Mouse (Mus musculus) hindbrain, embryonic 13.5 days (tissue): ENCODE data around the gene Galnt6. TPM values are rescaled to one million over a fixed set of nuclear protein-coding genes. Genes with fewer than 3 reads are reported as not detected.

ENCODE experiments used
- ATAC-seq: fragments of 200-750 bp; cut with Nextera tagmentation; 2 replicates; pipeline ENCODE4 v1.8.0; 2017; ENCODE audit warnings: moderate TSS enrichment; ENCODE audit not compliant: low FRiP score
- H3K27ac ChIP-seq: fragments of 300-500 bp; sonication (generic); 2 replicates; pipeline ENCODE4 v1.5.1; 2015; ENCODE audit warnings: inconsistent platforms, mild to moderate bottlenecking, moderate library complexity
- H3K27me3 ChIP-seq: fragments of 300-500 bp; sonication (generic); 2 replicates; pipeline ENCODE4 v1.6.1; 2015; ENCODE audit warnings: mild to moderate bottlenecking, inconsistent platforms
- H3K36me3 ChIP-seq: fragments of 300-500 bp; sonication (generic); 2 replicates; pipeline ENCODE4 v1.6.1; 2015; ENCODE audit warnings: mild to moderate bottlenecking, inconsistent platforms
- H3K4me1 ChIP-seq: fragments of 300-500 bp; sonication (generic); replicated peaks from 2 replicates; pipeline ENCODE4 v1.6.1; 2015; ENCODE audit warnings: inconsistent platforms
- H3K4me2 ChIP-seq: fragments of 300-500 bp; sonication (generic); 2 replicates; pipeline ENCODE4 v1.6.1; 2015; ENCODE audit warnings: inconsistent platforms, mild to moderate bottlenecking, moderate library complexity
- H3K4me3 ChIP-seq: fragments of 300-500 bp; sonication (generic); 2 replicates; pipeline ENCODE4 v1.5.1; 2015; ENCODE audit warnings: mild to moderate bottlenecking, inconsistent platforms
- H3K9ac ChIP-seq: fragments of 300-500 bp; sonication (generic); 2 replicates; pipeline ENCODE4 v1.6.1; 2015; ENCODE audit warnings: mild to moderate bottlenecking, inconsistent platforms
- H3K9me3 ChIP-seq: fragments of 300-500 bp; sonication (generic); 2 replicates; pipeline ENCODE4 v1.6.1; 2016; ENCODE audit warnings: inconsistent platforms
- WGBS: fragments of 180-500 bp; shearing (Covaris S2); methylation state at CpG from one replicate; pipeline ENCODE4 v1.1.7; 2015; 5-methylcytosine and 5-hydroxymethylcytosine counted together
- polyA plus RNA-seq: library from polyadenylated mRNA; unstranded; fragments of >200 nt; fragmentation: Nextera tagmentation; extraction: Ambion mirVana; gene quantifications from 2 replicates; pipeline ENCODE4 v1.2.1, GENCODE M21; 2015

The Galnt6 gene
- polyA plus RNA-seq, 1 experiment from 2014 or later = 0.17 TPM

DNA sequence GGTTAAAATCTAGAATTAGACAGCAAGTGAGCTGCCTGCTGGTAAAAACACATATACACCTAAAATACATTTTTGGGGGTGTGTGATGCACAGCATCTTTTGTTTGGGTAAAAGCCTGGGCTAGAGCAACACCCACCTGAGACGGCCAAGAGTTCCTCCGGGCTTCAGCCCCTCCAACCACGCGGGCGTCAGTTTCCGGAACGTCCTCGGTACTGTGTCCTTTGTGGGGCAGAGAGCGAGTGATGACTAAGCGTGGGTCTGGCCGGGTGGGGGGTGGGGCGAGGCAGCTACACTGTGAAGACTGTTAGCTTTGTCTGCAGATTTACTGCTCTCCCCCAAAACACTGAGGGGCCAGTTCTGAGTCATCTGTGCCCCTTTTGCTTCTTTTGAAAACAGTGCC lies 42.2 kb downstream of the Galnt6 start:
- Histone ChIP-seq H3K4me3 (no peak overlapping the region), H3K9me3 (0 out of 2 replicates have a peak, but pooled peaks cover 8% of the 10 kb centered on the region), H3K27me3 (peaks cover 13% of the 10 kb centered on the region; the same call in 1 of the 2 replicates), H3K27ac (no peak overlapping the region), H3K4me1 (peaks cover 10% of the 10 kb centered on the region), H3K36me3 (no peaks in the 10 kb centered on the region), H3K9ac (no peak overlapping the region), H3K4me2 (no peak overlapping the region)
- ATAC-seq = no peak
- 62% methylated on average over 12 of the region's 12 CpGs for WGBS

DNA sequence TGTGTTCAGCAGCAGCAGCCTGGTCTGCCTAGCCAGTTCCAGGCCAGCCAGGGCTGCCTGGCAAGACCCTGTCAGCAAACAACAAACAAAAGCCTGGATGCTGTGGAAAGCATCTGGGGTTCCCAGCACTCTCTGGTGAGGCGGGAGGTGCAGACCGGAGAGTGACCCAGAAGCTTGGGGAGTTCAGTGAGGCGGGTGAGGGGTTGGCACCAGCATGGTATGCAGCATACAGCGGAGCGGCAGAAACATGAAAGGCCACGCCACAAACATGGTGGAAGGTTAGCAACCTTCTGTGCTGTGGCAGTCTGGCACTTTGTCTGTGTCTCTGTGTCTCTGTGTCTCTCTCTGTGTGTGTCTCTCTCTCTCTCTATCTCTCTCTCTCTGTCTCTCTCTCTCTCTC lies 42.7 kb downstream of the Galnt6 start:
- Histone ChIP-seq H3K4me3 (no peak overlapping the region), H3K4me2 (no peak overlapping the region), H3K27me3 (peaks cover 13% of the 10 kb centered on the region; the same call in 1 of the 2 replicates), H3K9me3 (0 out of 2 replicates have a peak, but pooled peaks cover 8% of the 10 kb centered on the region), H3K27ac (no peak overlapping the region), H3K36me3 (no peaks in the 10 kb centered on the region), H3K9ac (no peak overlapping the region), H3K4me1 (peaks cover 10% of the 10 kb centered on the region)
- 83% methylated on average over 6 of the region's 6 CpGs for WGBS
- no peak for ATAC-seq

DNA sequence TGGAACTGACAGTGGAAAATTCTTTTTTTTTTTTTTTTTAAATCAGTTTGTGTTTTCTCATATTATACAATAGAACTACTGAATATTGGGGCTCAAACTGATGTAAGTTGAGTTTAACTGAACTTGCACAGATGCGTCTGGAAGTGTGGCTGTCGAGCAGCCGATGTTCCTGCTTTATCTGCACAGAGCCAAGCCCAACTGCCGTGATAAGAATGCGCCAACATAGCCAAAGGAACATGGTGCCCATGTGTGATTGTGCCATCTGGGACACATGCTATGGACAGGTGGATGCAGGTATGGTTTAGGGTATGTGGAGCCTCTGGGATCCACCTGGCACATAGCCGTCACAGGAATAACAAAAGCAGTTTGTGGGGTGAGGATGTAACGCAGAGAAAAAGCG lies 43.3 kb downstream of the Galnt6 start:
- peaks cover 16% of the 10 kb centered on the region; the same call in 1 of the 2 replicates for H3K27me3 ChIP-seq
- H3K27ac ChIP-seq = no peak overlapping the region
- 94% methylated on average over 8 of the region's 8 CpGs for WGBS
- peaks cover 10% of the 10 kb centered on the region for H3K4me1 ChIP-seq
- H3K36me3 ChIP-seq = no peaks in the 10 kb centered on the region
- H3K4me3 ChIP-seq = no peak overlapping the region
- no peak for ATAC-seq
- 0 out of 2 replicates have a peak, but pooled peaks cover 8% of the 10 kb centered on the region for H3K9me3 ChIP-seq
- no peak overlapping the region for H3K4me2 ChIP-seq
- no peak overlapping the region for H3K9ac ChIP-seq

DNA sequence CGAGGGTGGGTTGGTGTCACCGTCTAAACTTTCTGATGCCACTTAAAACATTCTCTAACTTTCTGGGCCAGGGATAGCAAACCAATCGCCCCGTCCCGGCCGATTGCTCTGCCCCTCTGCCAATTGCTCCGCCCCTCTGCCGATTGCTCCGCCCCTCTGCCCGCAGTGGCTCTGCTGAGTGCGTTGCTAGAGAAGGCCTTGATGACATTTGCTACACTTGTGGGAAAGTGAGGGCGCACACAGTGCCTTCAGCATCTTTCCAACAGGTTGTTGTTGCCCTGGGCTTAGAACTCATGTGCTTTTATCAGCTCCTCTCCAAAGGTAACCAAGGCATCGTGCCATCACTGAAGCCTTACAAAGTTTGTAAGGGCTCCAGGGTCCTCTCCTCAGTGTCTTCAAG lies 43.9 kb downstream of the Galnt6 start:
- Histone ChIP-seq H3K9ac (no peak overlapping the region), H3K4me3 (no peak overlapping the region), H3K27me3 (peaks cover 16% of the 10 kb centered on the region; the same call in 1 of the 2 replicates), H3K4me1 (peaks cover 10% of the 10 kb centered on the region), H3K9me3 (0 out of 2 replicates have a peak, but pooled peaks cover 3% of the 10 kb centered on the region), H3K36me3 (no peaks in the 10 kb centered on the region), H3K4me2 (no peak overlapping the region), H3K27ac (no peak overlapping the region)
- ATAC-seq = no peak
- 23% methylated on average over 13 of the region's 13 CpGs for WGBS

DNA sequence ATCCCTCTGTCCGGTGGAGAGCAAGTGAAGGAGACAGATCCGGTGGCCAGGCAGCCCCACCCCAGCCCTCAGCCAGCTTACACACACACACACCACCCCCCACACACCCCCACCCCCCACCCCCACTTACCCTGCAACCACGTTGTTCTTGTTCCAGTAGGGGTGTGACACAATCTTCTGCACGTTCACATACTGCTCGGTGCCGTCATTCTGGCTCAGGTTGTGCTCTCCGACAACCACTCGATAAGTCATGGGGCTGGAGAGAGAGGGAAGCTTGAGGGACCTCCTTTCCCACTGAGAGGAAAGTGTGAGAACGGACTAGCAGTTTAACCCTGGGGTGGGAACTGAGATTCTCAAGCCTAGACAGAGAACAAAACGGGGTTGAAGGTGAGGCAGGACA lies 44.7 kb downstream of the Galnt6 start:
- no peak for ATAC-seq

DNA sequence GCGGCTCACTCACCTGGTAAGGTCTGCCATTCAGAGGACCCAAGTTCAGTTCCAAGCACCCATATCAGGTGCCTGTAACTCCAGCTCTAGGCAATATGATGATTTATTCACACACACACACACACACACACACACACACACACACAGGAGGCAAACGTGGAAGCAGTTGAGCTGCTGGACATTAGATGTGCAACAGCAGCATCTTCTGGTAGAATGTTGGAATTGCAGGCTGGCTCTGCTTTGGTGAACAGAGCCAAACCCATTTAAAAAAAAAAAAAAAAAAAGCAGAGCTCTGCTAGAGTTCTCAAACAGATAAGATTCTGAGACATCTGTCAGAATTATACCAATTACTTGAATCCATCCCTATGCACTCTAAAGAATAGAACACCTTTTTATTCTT lies 46.1 kb downstream of the Galnt6 start:
- H3K36me3 ChIP-seq = no peaks in the 10 kb centered on the region
- no peak overlapping the region for H3K4me2 ChIP-seq
- WGBS = 45% methylated on average over 2 of the region's 2 CpGs
- no peak overlapping the region for H3K4me3 ChIP-seq
- no peak for ATAC-seq
- no peaks in the 10 kb centered on the region for H3K9me3 ChIP-seq
- H3K27me3 ChIP-seq = peaks cover 16% of the 10 kb centered on the region; the same call in 1 of the 2 replicates
- H3K27ac ChIP-seq = no peak overlapping the region
- H3K9ac ChIP-seq = no peak overlapping the region
- H3K4me1 ChIP-seq = peaks cover 10% of the 10 kb centered on the region

More for the DNA sequence above, 44.7 kb downstream of the Galnt6 start:
- peaks cover 16% of the 10 kb centered on the region; the same call in 1 of the 2 replicates for H3K27me3 ChIP-seq
- H3K9ac ChIP-seq = no peak overlapping the region
- H3K36me3 ChIP-seq = no peaks in the 10 kb centered on the region
- H3K4me3 ChIP-seq = no peak overlapping the region
- H3K9me3 ChIP-seq = no peaks in the 10 kb centered on the region
- no peak overlapping the region for H3K4me2 ChIP-seq
- WGBS = 62% methylated on average over 10 of the region's 10 CpGs
- peaks cover 10% of the 10 kb centered on the region for H3K4me1 ChIP-seq
- no peak overlapping the region for H3K27ac ChIP-seq

DNA sequence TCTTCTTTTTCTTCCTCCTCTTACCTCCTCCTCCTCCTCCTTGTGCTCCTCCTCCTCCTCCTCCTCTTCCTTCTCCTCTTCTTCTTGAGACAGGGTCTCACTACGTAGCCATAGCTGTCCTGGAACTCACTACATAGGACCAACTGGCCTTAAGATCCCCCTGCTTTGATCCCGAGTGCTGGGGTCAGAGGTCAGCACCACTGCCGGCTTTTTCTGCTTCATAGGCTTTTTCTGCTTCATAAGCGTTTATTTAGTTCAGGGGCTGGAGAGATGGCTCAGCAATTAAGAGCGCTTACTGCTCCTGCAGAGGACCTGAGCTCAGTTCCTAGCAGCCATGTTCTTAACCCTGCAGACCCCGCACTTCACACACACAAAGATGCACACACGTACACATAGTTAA lies 47.4 kb downstream of the Galnt6 start:
- Histone ChIP-seq H3K9ac (no peak overlapping the region), H3K36me3 (no peaks in the 10 kb centered on the region), H3K4me3 (no peak overlapping the region), H3K27me3 (peaks cover 16% of the 10 kb centered on the region; the same call in 1 of the 2 replicates), H3K27ac (no peak overlapping the region), H3K4me1 (no peaks in the 10 kb centered on the region; the same call in 1 of the 2 replicates), H3K9me3 (no peaks in the 10 kb centered on the region), H3K4me2 (no peak overlapping the region)
- 34% methylated on average over 7 of the region's 7 CpGs for WGBS
- ATAC-seq = no peak

DNA sequence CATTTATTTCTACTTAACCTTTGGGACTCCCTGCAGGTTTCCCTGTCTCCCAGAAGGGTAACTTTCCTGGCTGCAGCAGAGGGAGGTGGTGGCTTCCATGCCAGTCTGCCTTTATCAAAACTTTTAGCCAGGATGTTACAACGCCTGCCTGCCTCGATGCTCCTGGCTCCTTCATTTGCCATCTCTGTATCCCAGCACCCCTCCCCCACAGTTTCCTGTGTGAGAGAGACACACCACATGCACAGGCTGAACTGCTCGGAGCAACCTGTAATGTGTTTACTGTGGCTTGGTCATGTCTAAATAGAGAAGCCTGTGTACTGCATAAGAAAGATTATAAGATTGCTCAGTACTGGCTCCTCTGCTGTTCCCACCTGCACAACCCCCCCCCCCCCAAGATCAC lies 48.8 kb downstream of the Galnt6 start:
- no peaks in the 10 kb centered on the region for H3K36me3 ChIP-seq
- H3K27me3 ChIP-seq = peaks cover 12% of the 10 kb centered on the region; the same call in 1 of the 2 replicates
- no peak overlapping the region for H3K4me2 ChIP-seq
- no peak overlapping the region for H3K9ac ChIP-seq
- no peaks in the 10 kb centered on the region; the same call in 1 of the 2 replicates for H3K4me1 ChIP-seq
- H3K9me3 ChIP-seq = no peaks in the 10 kb centered on the region
- WGBS = 62% methylated on average over 3 of the region's 3 CpGs
- H3K4me3 ChIP-seq = no peak overlapping the region
- H3K27ac ChIP-seq = no peak overlapping the region
- ATAC-seq = no peak

DNA sequence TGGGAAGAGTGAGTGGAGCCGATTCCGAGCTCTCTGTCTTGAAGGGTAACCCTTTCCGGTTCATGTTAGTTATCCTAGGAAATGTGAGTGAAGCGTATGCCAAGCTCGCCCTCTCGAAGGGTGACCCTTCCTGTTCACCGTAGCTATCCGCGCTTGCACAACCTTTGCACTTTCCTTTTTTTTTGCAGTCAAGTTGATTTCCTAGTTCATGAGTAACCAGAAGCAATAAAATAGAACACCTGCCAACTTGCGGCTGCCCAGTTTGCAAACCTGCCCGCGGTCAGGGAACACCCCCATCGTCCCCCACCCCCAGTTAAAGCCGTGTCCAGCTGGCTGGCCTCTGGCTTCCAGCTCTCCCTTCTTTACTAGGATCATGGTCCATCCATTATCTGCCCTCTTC lies 50.2 kb downstream of the Galnt6 start:
- WGBS = 92% methylated on average over 14 of the region's 14 CpGs
- no peak overlapping the region for H3K4me2 ChIP-seq

DNA sequence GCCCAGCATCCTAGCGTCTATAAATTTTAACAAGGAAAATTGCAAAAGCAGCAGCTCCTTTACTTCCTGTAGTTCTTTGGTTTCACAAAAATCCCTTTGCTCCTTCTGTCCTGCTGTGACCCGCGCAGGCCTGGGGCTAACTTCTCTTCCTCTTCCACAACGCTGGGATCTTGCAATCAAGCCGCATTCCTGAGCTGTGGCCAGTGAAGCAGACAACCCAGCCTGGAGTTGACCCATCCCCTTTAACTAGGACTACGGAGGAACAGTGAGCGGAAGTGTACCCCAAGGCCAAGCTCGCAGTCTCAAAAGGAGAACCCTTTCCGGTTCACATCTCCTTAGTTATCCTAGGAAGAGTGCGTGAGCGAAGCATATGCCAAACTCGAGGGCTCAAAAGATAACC lies 50.6 kb downstream of the Galnt6 start:
- 83% methylated on average over 12 of the region's 12 CpGs for WGBS

More for the DNA sequence above, 50.2 kb downstream of the Galnt6 start:
- no peak for ATAC-seq
- Histone ChIP-seq H3K9me3 (no peaks in the 10 kb centered on the region), H3K27me3 (0 out of 2 replicates have a peak, but pooled peaks cover 2% of the 10 kb centered on the region), H3K36me3 (no peaks in the 10 kb centered on the region), H3K4me1 (peaks cover under 1% of the 10 kb centered on the region; the same call in 1 of the 2 replicates), H3K4me3 (no peak overlapping the region), H3K9ac (no peak overlapping the region), H3K27ac (no peak overlapping the region)

DNA sequence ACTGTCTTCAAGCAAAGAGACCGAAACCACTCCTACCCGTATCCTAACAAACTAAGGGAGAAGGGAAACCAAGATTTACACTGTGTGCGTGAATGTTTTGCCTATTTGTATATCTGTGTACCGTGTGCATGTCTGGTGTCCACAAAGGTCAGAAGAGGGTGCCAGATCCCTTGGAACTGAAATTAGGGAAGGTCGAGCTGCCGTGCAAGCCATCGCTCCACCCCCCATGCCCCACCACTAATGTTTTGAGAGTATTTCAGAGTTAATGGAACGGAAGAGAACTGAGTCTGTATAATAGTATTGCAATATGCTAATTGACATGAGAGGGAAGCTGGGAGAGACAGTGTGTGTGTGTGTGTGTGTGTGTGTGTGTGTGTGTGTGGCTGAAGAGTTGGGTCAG lies 51.5 kb downstream of the Galnt6 start:
- Histone ChIP-seq H3K4me1 (peaks cover 3% of the 10 kb centered on the region; the same call in 1 of the 2 replicates), H3K36me3 (no peaks in the 10 kb centered on the region), H3K4me2 (no peak overlapping the region), H3K27ac (no peak overlapping the region), H3K9ac (no peak overlapping the region), H3K9me3 (no peaks in the 10 kb centered on the region), H3K27me3 (0 out of 2 replicates have a peak, but pooled peaks cover 2% of the 10 kb centered on the region), H3K4me3 (no peak overlapping the region)
- WGBS = 79% methylated on average over 8 of the region's 8 CpGs
- ATAC-seq = no peak

More for the DNA sequence above, 50.6 kb downstream of the Galnt6 start:
- no peak for ATAC-seq
- no peak overlapping the region for H3K4me3 ChIP-seq
- H3K36me3 ChIP-seq = no peaks in the 10 kb centered on the region
- H3K4me1 ChIP-seq = peaks cover 3% of the 10 kb centered on the region; the same call in 1 of the 2 replicates
- H3K27ac ChIP-seq = no peak overlapping the region
- 0 out of 2 replicates have a peak, but pooled peaks cover 2% of the 10 kb centered on the region for H3K27me3 ChIP-seq
- no peak overlapping the region for H3K9ac ChIP-seq
- no peaks in the 10 kb centered on the region for H3K9me3 ChIP-seq
- no peak overlapping the region for H3K4me2 ChIP-seq

DNA sequence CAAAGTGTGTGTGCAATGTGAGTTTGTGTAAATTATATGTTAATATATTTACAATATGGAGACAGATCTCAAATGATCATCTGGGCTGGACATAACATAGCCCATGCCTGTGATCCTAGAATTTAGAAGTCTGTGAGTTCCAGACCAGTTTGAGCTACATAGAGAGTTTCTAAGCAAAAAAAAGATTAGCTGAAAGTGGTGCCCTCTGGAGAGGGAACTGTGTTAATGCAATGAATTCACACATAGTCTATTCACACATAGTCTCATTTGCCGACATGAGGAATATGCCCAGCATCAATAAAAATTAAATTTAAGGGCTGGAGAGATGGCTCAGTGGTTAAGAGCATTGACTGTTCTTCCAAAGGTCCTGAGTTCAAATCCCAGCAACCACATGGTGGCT lies 52.7 kb downstream of the Galnt6 start:
- WGBS = 86% methylated on average over 1 of the region's 1 CpGs
- ATAC-seq = no peak
- H3K9ac ChIP-seq = no peak overlapping the region
- no peaks in the 10 kb centered on the region for H3K9me3 ChIP-seq
- no peak overlapping the region for H3K4me3 ChIP-seq
- peaks cover 3% of the 10 kb centered on the region; the same call in 1 of the 2 replicates for H3K4me1 ChIP-seq
- H3K27me3 ChIP-seq = 0 out of 2 replicates have a peak, but pooled peaks cover 2% of the 10 kb centered on the region
- no peak overlapping the region for H3K4me2 ChIP-seq
- H3K36me3 ChIP-seq = no peaks in the 10 kb centered on the region
- H3K27ac ChIP-seq = no peak overlapping the region

DNA sequence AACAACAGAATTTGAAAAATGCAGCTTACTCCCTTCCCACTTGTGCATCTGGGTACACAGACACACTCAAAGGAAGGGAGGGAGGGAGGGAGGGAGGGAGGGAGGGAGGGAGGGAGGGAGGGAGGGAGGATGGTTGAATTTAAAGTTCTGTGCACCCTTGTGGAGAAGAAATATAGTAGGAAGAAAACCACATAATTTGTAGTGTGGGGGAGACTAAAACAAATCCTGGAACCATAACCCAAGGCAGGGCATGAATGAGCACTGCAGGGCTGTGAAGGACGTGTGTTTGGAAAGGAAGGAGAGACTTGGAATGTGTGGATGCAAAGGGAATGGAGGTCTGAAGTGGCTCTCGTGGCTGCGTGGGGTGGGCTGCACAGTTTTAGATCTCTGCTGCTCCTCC lies 53.7 kb downstream of the Galnt6 start:
- no peaks in the 10 kb centered on the region for H3K9me3 ChIP-seq
- H3K36me3 ChIP-seq = no peaks in the 10 kb centered on the region
- no peaks in the 10 kb centered on the region for H3K27me3 ChIP-seq
- WGBS = 70% methylated on average over 3 of the region's 3 CpGs
- H3K4me2 ChIP-seq = no peak overlapping the region
- H3K4me1 ChIP-seq = peaks cover 3% of the 10 kb centered on the region; the same call in 1 of the 2 replicates
- no peak for ATAC-seq
- no peak overlapping the region for H3K9ac ChIP-seq
- H3K4me3 ChIP-seq = no peak overlapping the region
- no peak overlapping the region for H3K27ac ChIP-seq
